Mouse (Mus musculus) intestine, postnatal 0 days (tissue): ENCODE data around the gene Cnot6l. TPM values are rescaled to one million over a fixed set of nuclear protein-coding genes. Genes with fewer than 3 reads are reported as not detected.

Experiments used
- ATAC-seq: fragments of 200-750 bp; cut with Nextera tagmentation; 2 replicates; pipeline ENCODE4 v1.8.0; 2017; ENCODE audit warnings: mild to moderate bottlenecking, moderate TSS enrichment, moderate library complexity
- H3K27ac ChIP-seq: fragments of 300-500 bp; sonication (generic); 2 replicates; pipeline ENCODE4 v1.5.1; 2014; ENCODE audit warnings: mild to moderate bottlenecking, low read depth, low read length, moderate library complexity
- H3K27me3 ChIP-seq: fragments of 300-500 bp; sonication (generic); replicated peaks from 2 replicates; pipeline ENCODE4 v1.6.1; 2014; ENCODE audit warnings: low read length, mixed read lengths; ENCODE audit not compliant: control insufficient read depth, insufficient read depth
- H3K36me3 ChIP-seq: fragments of 300-500 bp; sonication (generic); 2 replicates; pipeline ENCODE4 v1.6.1; 2014; ENCODE audit warnings: mild to moderate bottlenecking, moderate library complexity; ENCODE audit not compliant: control insufficient read depth, insufficient read depth
- H3K4me1 ChIP-seq: fragments of 300-500 bp; sonication (generic); replicated peaks from 2 replicates; pipeline ENCODE4 v1.6.1; 2014; ENCODE audit warnings: antibody characterized with exemption, low read length, mixed read lengths; ENCODE audit not compliant: control insufficient read depth, insufficient read depth
- H3K4me2 ChIP-seq: fragments of 300-500 bp; sonication (generic); replicated peaks from 2 replicates; pipeline ENCODE4 v1.6.1; 2014; ENCODE audit warnings: low read depth, mild to moderate bottlenecking, moderate library complexity
- H3K4me3 ChIP-seq: fragments of 300-500 bp; sonication (generic); 2 replicates; pipeline ENCODE4 v1.5.1; 2014; ENCODE audit warnings: low read depth, low read length
- H3K9ac ChIP-seq: fragments of 300-500 bp; sonication (generic); 2 replicates; pipeline ENCODE4 v1.6.1; 2014; ENCODE audit warnings: mild to moderate bottlenecking, low read depth, low read length
- H3K9me3 ChIP-seq: fragments of 300-500 bp; sonication (generic); 2 replicates; pipeline ENCODE4 v1.6.1; 2016; ENCODE audit warnings: mixed run types; ENCODE audit not compliant: control insufficient read depth
- CTCF ChIP-seq: sonication (generic); IDR thresholded peaks from 2 replicates; pipeline ENCODE4 v1.5.1; 2016; ENCODE audit warnings: low read depth, mild to moderate bottlenecking, control low read depth, antibody characterized with exemption, moderate library complexity
- WGBS: fragments of 180-500 bp; shearing (Covaris S2); extraction: QIAGEN DNeasy Blood & Tissue Kit; methylation state at CpG from one replicate; pipeline ENCODE4 v1.1.7; 2014; 5-methylcytosine and 5-hydroxymethylcytosine counted together
- polyA plus RNA-seq: library from polyadenylated mRNA; unstranded; fragments of >200 nt; fragmentation: Nextera tagmentation; extraction: Ambion mirVana; gene quantifications from 2 replicates; pipeline ENCODE4 v1.2.1, GENCODE M21; 2015

Cnot6l gene
- 17.0 and 18.3 TPM in 2 replicates for polyA plus RNA-seq

GRCm38 (mm10) chr5:96164021-96164411, at the start of gene Cnot6l:
TSS of gene Cnot6l (minus strand) at chr5:96164171.
- ATAC-seq: no peak
- no peaks in the 10 kb centered on the region for H3K27me3 ChIP-seq
- H3K4me2 ChIP-seq: peak within 1 kb of the TSS; percentile 87
- TF ChIP-seq CTCF: no peak
- 28% methylated on average over 5 of the region's 5 CpGs for WGBS
- H3K27ac ChIP-seq: peak within 1 kb of the TSS; percentile 100
- H3K36me3 ChIP-seq: no peaks in the 10 kb centered on the region
- no peaks in the 10 kb centered on the region for H3K9me3 ChIP-seq
- peak within 1 kb of the TSS; percentile 99 for H3K9ac ChIP-seq
- 0 out of 2 replicates have a peak, but pooled peaks cover 4% of the 10 kb centered on the region for H3K4me1 ChIP-seq
- H3K4me3 ChIP-seq: peak within 1 kb of the TSS; percentile 99

GRCm38 (mm10) chr5:96209916-96210583, 46.1 kb upstream of the Cnot6l start:
- no peaks in the 10 kb centered on the region for H3K27me3 ChIP-seq
- peak; percentile 99 for ATAC-seq
- H3K4me3 ChIP-seq: peak overlapping the region; percentile 80
- peak overlapping the region; percentile 59 for H3K9ac ChIP-seq
- H3K36me3 ChIP-seq: peaks cover 7% of the 10 kb centered on the region; the same call in 1 of the 2 replicates
- under 1% methylated on average over 35 of the region's 35 CpGs for WGBS
- no peak for TF ChIP-seq CTCF
- H3K9me3 ChIP-seq: no peaks in the 10 kb centered on the region
- 0 out of 2 replicates have a peak, but pooled peaks cover 4% of the 10 kb centered on the region for H3K4me1 ChIP-seq
- peak overlapping the region; percentile 76 for H3K27ac ChIP-seq
- H3K4me2 ChIP-seq: peak overlapping the region; percentile 71

GRCm38 (mm10) chr5:96209459-96209858, 45.5 kb upstream of the Cnot6l start, which contains the start of gene Mrpl1:
TSS of gene Mrpl1 (plus strand) at chr5:96209493.
- Histone ChIP-seq H3K27me3 (no peaks in the 10 kb centered on the region), H3K4me1 (0 out of 2 replicates have a peak, but pooled peaks cover 4% of the 10 kb centered on the region), H3K4me2 (peak within 1 kb of the TSS; percentile 71), H3K27ac (peak within 1 kb of the TSS; percentile 76), H3K9me3 (no peaks in the 10 kb centered on the region), H3K4me3 (peak within 1 kb of the TSS; percentile 80), H3K36me3 (peaks cover 7% of the 10 kb centered on the region; the same call in 1 of the 2 replicates), H3K9ac (peak within 1 kb of the TSS; percentile 59)
- WGBS: 1% methylated on average over 17 of the region's 17 CpGs
- ATAC-seq: peak; percentile 64
- TF ChIP-seq CTCF: no peak

- H3K4me2 ChIP-seq: peak overlapping the region; percentile 71; the same call in 1 of the 2 replicates
- TF ChIP-seq CTCF: no peak
- H3K4me1 ChIP-seq: 0 out of 2 replicates have a peak, but pooled peaks cover 4% of the 10 kb centered on the region
- H3K27ac ChIP-seq: no peak overlapping the region
- WGBS: 28% methylated on average over 4 of the region's 4 CpGs
- H3K9ac ChIP-seq: no peak overlapping the region
- H3K27me3 ChIP-seq: no peaks in the 10 kb centered on the region
- H3K4me3 ChIP-seq: peak overlapping the region; percentile 80
- no peaks in the 10 kb centered on the region for H3K9me3 ChIP-seq
- no peak for ATAC-seq
- H3K36me3 ChIP-seq: no peaks in the 10 kb centered on the region
Observed at GRCm38 (mm10) chr5:96208543-96208942, 44.6 kb upstream of the Cnot6l start.

- H3K9ac ChIP-seq: no peak overlapping the region
- no peak overlapping the region for H3K4me3 ChIP-seq
- H3K36me3 ChIP-seq: no peaks in the 10 kb centered on the region
- H3K9me3 ChIP-seq: no peaks in the 10 kb centered on the region
- H3K4me2 ChIP-seq: no peak overlapping the region
- no peak overlapping the region for H3K27ac ChIP-seq
- WGBS: 91% methylated on average over 2 of the region's 2 CpGs
- no peaks in the 10 kb centered on the region for H3K27me3 ChIP-seq
- TF ChIP-seq CTCF: no peak
- no peak for ATAC-seq
- H3K4me1 ChIP-seq: 0 out of 2 replicates have a peak, but pooled peaks cover 4% of the 10 kb centered on the region
Observed at GRCm38 (mm10) chr5:96207531-96207930, 43.6 kb upstream of the Cnot6l start.

GRCm38 (mm10) chr5:96206897-96207296, 42.9 kb upstream of the Cnot6l start:
- Histone ChIP-seq H3K4me3 (no peak overlapping the region), H3K9me3 (no peaks in the 10 kb centered on the region), H3K27me3 (no peaks in the 10 kb centered on the region), H3K9ac (no peak overlapping the region), H3K4me1 (0 out of 2 replicates have a peak, but pooled peaks cover 4% of the 10 kb centered on the region), H3K27ac (no peak overlapping the region), H3K4me2 (no peak overlapping the region), H3K36me3 (no peaks in the 10 kb centered on the region)
- no peak for ATAC-seq
- no peak for TF ChIP-seq CTCF
- WGBS: 34% methylated on average over 2 of the region's 2 CpGs
